Mouse (Mus musculus) kidney, embryonic 16.5 days (tissue): ENCODE results near the gene Med31. TPM values are rescaled to one million over a fixed set of nuclear protein-coding genes. Genes with fewer than 3 reads are reported as not detected.
A peak's percentile ranks its signal among the peaks of the same experiment; 100 is the strongest.

ENCODE experiments used
- ATAC-seq: fragments of 200-750 bp; cut with Nextera tagmentation; 2 replicates; pipeline ENCODE4 v1.8.0; 2017; ENCODE audit warnings: moderate TSS enrichment; ENCODE audit not compliant: low FRiP score, low TSS enrichment
- H3K27ac ChIP-seq: fragments of 300-500 bp; sonication (generic); 2 replicates; pipeline ENCODE4 v1.5.1; 2014; ENCODE audit warnings: low read length
- H3K27me3 ChIP-seq: fragments of 300-500 bp; sonication (generic); 2 replicates; pipeline ENCODE4 v1.6.1; 2014; ENCODE audit warnings: low read length, control low read depth, mixed read lengths; ENCODE audit not compliant: insufficient read depth
- H3K36me3 ChIP-seq: fragments of 300-500 bp; sonication (generic); 2 replicates; pipeline ENCODE4 v1.6.1; 2014; ENCODE audit warnings: low read length, control low read depth, mixed read lengths; ENCODE audit not compliant: insufficient read depth
- H3K4me1 ChIP-seq: fragments of 300-500 bp; sonication (generic); 2 replicates; pipeline ENCODE4 v1.6.1; 2014; ENCODE audit warnings: low read length, control low read depth, mixed read lengths; ENCODE audit not compliant: insufficient read depth
- H3K4me2 ChIP-seq: fragments of 300-500 bp; sonication (generic); replicated peaks from 2 replicates; pipeline ENCODE4 v1.6.1; 2014; ENCODE audit warnings: low read depth, low read length
- H3K4me3 ChIP-seq: fragments of 300-500 bp; sonication (generic); 2 replicates; pipeline ENCODE4 v1.5.1; 2014; ENCODE audit warnings: mild to moderate bottlenecking, low read length
- H3K9ac ChIP-seq: fragments of 300-500 bp; sonication (generic); replicated peaks from 2 replicates; pipeline ENCODE4 v1.6.1; 2014; ENCODE audit warnings: low read length
- H3K9me3 ChIP-seq: fragments of 300-500 bp; sonication (generic); 2 replicates; pipeline ENCODE4 v1.6.1; 2016; ENCODE audit warnings: low read length, control low read depth
- WGBS: fragments of 180-500 bp; shearing (Covaris S2); extraction: QIAGEN DNeasy Blood & Tissue Kit; methylation state at CpG from one replicate; pipeline ENCODE4 v1.1.7; 2014; 5-methylcytosine and 5-hydroxymethylcytosine counted together
- polyA plus RNA-seq: library from polyadenylated mRNA; unstranded; fragments of >200 nt; fragmentation: Nextera tagmentation; extraction: Ambion mirVana; gene quantifications from 2 replicates; pipeline ENCODE4 v1.2.1, GENCODE M21; 2015

Gene Med31
- polyA plus RNA-seq, 1 experiment from 2014 or later, result 45.5 TPM

GRCm38 (mm10) chr11:72226020-72226791 lies 10.8 kb upstream of the Med31 start:
- ATAC-seq, result no peak; the same call in 1 of the 2 replicates
- H3K4me3 ChIP-seq, result no peak overlapping the region
- 74% methylated on average over 10 of the region's 10 CpGs for WGBS

GRCm38 (mm10) chr11:72224865-72225264 lies 9.5 kb upstream of the Med31 start:
- H3K9ac ChIP-seq, result no peak overlapping the region
- H3K27me3 ChIP-seq, result no peaks in the 10 kb centered on the region
- H3K27ac ChIP-seq, result no peak overlapping the region
- H3K4me1 ChIP-seq, result no peaks in the 10 kb centered on the region
- no peak overlapping the region for H3K4me3 ChIP-seq
- no peak; the same call in 1 of the 2 replicates for ATAC-seq
- H3K4me2 ChIP-seq, result no peak overlapping the region
- 8% methylated on average over 5 of the region's 5 CpGs for WGBS
- H3K36me3 ChIP-seq, result no peaks in the 10 kb centered on the region
- no peaks in the 10 kb centered on the region for H3K9me3 ChIP-seq

More at GRCm38 (mm10) chr11:72226020-72226791, 10.8 kb upstream of the Med31 start:
- Histone ChIP-seq H3K36me3 (no peaks in the 10 kb centered on the region), H3K4me2 (no peak overlapping the region), H3K9me3 (no peaks in the 10 kb centered on the region), H3K4me1 (no peaks in the 10 kb centered on the region), H3K9ac (no peak overlapping the region), H3K27me3 (no peaks in the 10 kb centered on the region), H3K27ac (no peak overlapping the region)

- H3K4me1 ChIP-seq, result no peaks in the 10 kb centered on the region
- H3K9me3 ChIP-seq, result no peaks in the 10 kb centered on the region
- no peak for ATAC-seq
- H3K27me3 ChIP-seq, result no peaks in the 10 kb centered on the region
- H3K4me2 ChIP-seq, result no peak overlapping the region
- H3K27ac ChIP-seq, result no peak overlapping the region
- no peaks in the 10 kb centered on the region for H3K36me3 ChIP-seq
- H3K4me3 ChIP-seq, result no peak overlapping the region
- H3K9ac ChIP-seq, result no peak overlapping the region
- 80% methylated on average over 4 of the region's 4 CpGs for WGBS
Observed at GRCm38 (mm10) chr11:72223414-72223813, 8.0 kb upstream of the Med31 start.

- H3K9ac ChIP-seq, result no peak overlapping the region
- H3K27me3 ChIP-seq, result no peaks in the 10 kb centered on the region
- H3K4me3 ChIP-seq, result no peak overlapping the region
- 15% methylated on average over 6 of the region's 6 CpGs for WGBS
- H3K27ac ChIP-seq, result no peak overlapping the region
- no peak for ATAC-seq
- H3K4me2 ChIP-seq, result no peak overlapping the region
- no peaks in the 10 kb centered on the region for H3K9me3 ChIP-seq
- H3K36me3 ChIP-seq, result no peaks in the 10 kb centered on the region
- peaks cover 3% of the 10 kb centered on the region; the same call in 1 of the 2 replicates for H3K4me1 ChIP-seq
Observed at GRCm38 (mm10) chr11:72221278-72221677, 5.9 kb upstream of the Med31 start.

GRCm38 (mm10) chr11:72217116-72217515 lies 1.7 kb upstream of the Med31 start:
- ATAC-seq, result no peak
- H3K27ac ChIP-seq, result no peak overlapping the region
- H3K4me1 ChIP-seq, result peaks cover 3% of the 10 kb centered on the region; the same call in 1 of the 2 replicates
- 84% methylated on average over 5 of the region's 5 CpGs for WGBS
- no peak overlapping the region for H3K9ac ChIP-seq
- H3K27me3 ChIP-seq, result no peaks in the 10 kb centered on the region
- no peaks in the 10 kb centered on the region for H3K36me3 ChIP-seq
- H3K9me3 ChIP-seq, result no peaks in the 10 kb centered on the region
- H3K4me3 ChIP-seq, result no peak overlapping the region
- no peak overlapping the region for H3K4me2 ChIP-seq

- peak overlapping the region; percentile 64 for H3K4me3 ChIP-seq
- ATAC-seq, result peak; percentile 96
- peak overlapping the region; percentile 71 for H3K9ac ChIP-seq
- peaks cover 13% of the 10 kb centered on the region; the same call in 1 of the 2 replicates for H3K36me3 ChIP-seq
- peaks cover 3% of the 10 kb centered on the region; the same call in 1 of the 2 replicates for H3K4me1 ChIP-seq
- H3K9me3 ChIP-seq, result no peaks in the 10 kb centered on the region
- under 1% methylated on average over 51 of the region's 51 CpGs for WGBS
- H3K4me2 ChIP-seq, result peak overlapping the region; percentile 99
- peak overlapping the region; percentile 66 for H3K27ac ChIP-seq
- H3K27me3 ChIP-seq, result no peaks in the 10 kb centered on the region
Observed at GRCm38 (mm10) chr11:72214591-72215409, 592 bp downstream of the Med31 start.

GRCm38 (mm10) chr11:72207834-72208377 lies 7.5 kb downstream of the Med31 start:
- no peaks in the 10 kb centered on the region for H3K27me3 ChIP-seq
- peaks cover 13% of the 10 kb centered on the region for H3K4me1 ChIP-seq
- H3K4me2 ChIP-seq, result peak overlapping the region; percentile 93
- H3K4me3 ChIP-seq, result peak overlapping the region; percentile 95
- WGBS, result 10% methylated on average over 17 of the region's 17 CpGs
- peak overlapping the region; percentile 77 for H3K27ac ChIP-seq
- H3K36me3 ChIP-seq, result peaks cover 16% of the 10 kb centered on the region; the same call in 1 of the 2 replicates
- H3K9ac ChIP-seq, result peak overlapping the region; percentile 91
- no peak for ATAC-seq
- H3K9me3 ChIP-seq, result no peaks in the 10 kb centered on the region

- Histone ChIP-seq H3K9me3 (no peaks in the 10 kb centered on the region), H3K4me1 (peaks cover 13% of the 10 kb centered on the region), H3K4me3 (peak within 1 kb of the TSS; percentile 95), H3K4me2 (peak within 1 kb of the TSS; percentile 93), H3K27ac (peak within 1 kb of the TSS; percentile 77), H3K36me3 (peaks cover 16% of the 10 kb centered on the region; the same call in 1 of the 2 replicates), H3K9ac (peak within 1 kb of the TSS; percentile 91), H3K27me3 (no peaks in the 10 kb centered on the region)
- WGBS, result under 1% methylated on average over 42 of the region's 42 CpGs
- peak; percentile 98 for ATAC-seq
Observed at GRCm38 (mm10) chr11:72207204-72207833, 8.1 kb downstream of the Med31 start, which contains the start of the genes 4933427D14Rik and Txndc17. 4933427D14Rik (minus strand) TSS chr11:72207459. Txndc17 (plus strand) TSS chr11:72207547.
